Mouse (Mus musculus): ENCODE measurements around the gene Smg9.

- TF ChIP-seq CTCF (IDR thresholded peaks at IDR 0.05; ENCODE audit: borderline replicate concordance, extremely low read depth, insufficient read depth, insufficient read length) (no peak), POLR2A (IDR thresholded peaks at IDR 0.05; ENCODE audit: borderline replicate concordance, extremely low read depth, insufficient read depth, insufficient read length, poor library complexity, severe bottlenecking) (no peak)
Observed at GRCm38 (mm10) chr7:24429413-24430112, 30.1 kb downstream of the Smg9 start.
